8 mouse cellular contexts compared by ENCODE assay signal in genomic region chr9:71879972-71880371, GRCm38 (mm10).
DNase-seq lines count a peak whose midpoint lies in the region; ATAC-seq and TF ChIP-seq lines count a peak whose summit lies in the region.
"Had no signal": no experiment of that assay in that cellular context is flagged by ENCODE, and none has a peak within 500 bp of the region (broad histone marks: within the 10 kb centered on the region; RNA-seq: fewer than 3 reads in every experiment).

No protein-coding gene starts in this region.

- H3K4me2 ChIP-seq in lung, embryonic 14.5 days: no peak overlapping the region
- no peak overlapping the region for H3K4me2 ChIP-seq in embryonic facial prominence, embryonic 15.5 days (replicated peaks)
- no peak overlapping the region for H3K4me2 ChIP-seq in hindbrain, embryonic 16.5 days (ENCODE audit: low read length)

- WGBS in lung, embryonic 14.5 days: 29% methylated on average over 5 of the region's 5 CpGs
- WGBS in embryonic facial prominence, embryonic 15.5 days: 24% methylated on average over 5 of the region's 5 CpGs
- WGBS in hindbrain, embryonic 16.5 days: 14% methylated on average over 5 of the region's 5 CpGs

- 0 out of 2 replicates have a peak, but pooled peaks have one; percentile 10 for ATAC-seq in lung, embryonic 14.5 days (ENCODE audit: insufficient read depth)
- ATAC-seq in embryonic facial prominence, embryonic 15.5 days (ENCODE audit: insufficient number of reproducible peaks, low FRiP score, low TSS enrichment, low read depth): no peak
- ATAC-seq in hindbrain, embryonic 16.5 days: no peak
- no peak for ATAC-seq in monocyte, adult 5-6 weeks (replicated peaks; ENCODE audit: insufficient number of reproducible peaks, low FRiP score, low TSS enrichment, poor library complexity, severe bottlenecking)

- H3K4me1 ChIP-seq in lung, embryonic 14.5 days (ENCODE audit: insufficient read depth): peaks cover 19% of the 10 kb centered on the region
- peaks cover 5% of the 10 kb centered on the region; the same call in 1 of the 2 replicates for H3K4me1 ChIP-seq in embryonic facial prominence, embryonic 15.5 days
- peaks cover 6% of the 10 kb centered on the region for H3K4me1 ChIP-seq in hindbrain, embryonic 16.5 days (ENCODE audit: control insufficient read depth, insufficient read depth, low read depth, low read length)

- no peaks in the 10 kb centered on the region for H3K9me3 ChIP-seq in lung, embryonic 14.5 days (ENCODE audit: low read depth, low read length)
- no peaks in the 10 kb centered on the region for H3K9me3 ChIP-seq in embryonic facial prominence, embryonic 15.5 days (replicated peaks)
- H3K9me3 ChIP-seq in hindbrain, embryonic 16.5 days (ENCODE audit: control insufficient read depth, low read length): no peaks in the 10 kb centered on the region

- no peaks in the 10 kb centered on the region for H3K27me3 ChIP-seq in lung, embryonic 14.5 days (ENCODE audit: insufficient read depth, low read length)
- no peaks in the 10 kb centered on the region for H3K27me3 ChIP-seq in embryonic facial prominence, embryonic 15.5 days
- H3K27me3 ChIP-seq in hindbrain, embryonic 16.5 days (replicated peaks; ENCODE audit: control insufficient read depth, insufficient read depth, low read length): no peaks in the 10 kb centered on the region

- no peak overlapping the region for H3K4me3 ChIP-seq in lung, embryonic 14.5 days (ENCODE audit: low read depth, low read length)
- no peak overlapping the region for H3K4me3 ChIP-seq in embryonic facial prominence, embryonic 15.5 days (replicated peaks)
- H3K4me3 ChIP-seq in hindbrain, embryonic 16.5 days (ENCODE audit: low read length): no peak overlapping the region

- H3K27ac ChIP-seq in lung, embryonic 14.5 days (ENCODE audit: low read depth): peak overlapping the region; percentile 91
- H3K27ac ChIP-seq in embryonic facial prominence, embryonic 15.5 days (replicated peaks): peak overlapping the region; percentile 48; the same call in 1 of the 2 replicates
- peak overlapping the region; percentile 59; the same call in 1 of the 2 replicates for H3K27ac ChIP-seq in hindbrain, embryonic 16.5 days (ENCODE audit: low read depth, low read length)

- H3K36me3 ChIP-seq in lung, embryonic 14.5 days (ENCODE audit: insufficient read depth): peaks cover 51% of the 10 kb centered on the region
- H3K36me3 ChIP-seq in embryonic facial prominence, embryonic 15.5 days: peaks cover 29% of the 10 kb centered on the region
- H3K36me3 ChIP-seq in hindbrain, embryonic 16.5 days (ENCODE audit: control insufficient read depth, insufficient read depth, low read length): 0 out of 2 replicates have a peak, but pooled peaks cover 4% of the 10 kb centered on the region

- H3K9ac ChIP-seq in lung, embryonic 14.5 days: no peak overlapping the region
- no peak overlapping the region for H3K9ac ChIP-seq in embryonic facial prominence, embryonic 15.5 days
- no peak overlapping the region for H3K9ac ChIP-seq in hindbrain, embryonic 16.5 days (ENCODE audit: low read depth, low read length)

- peak; percentile 57 for DNase-seq in lung, embryonic 14.5 days
- no peak for DNase-seq in lung, postnatal 36 days
- DNase-seq in retina, postnatal 1 day: peak; percentile 23
- DNase-seq in adrenal gland, postnatal 10 days: no peak
- DNase-seq: liver had no signal

- no peak for TF ChIP-seq CTCF in lung, embryonic 14.5 days (IDR thresholded peaks at IDR 0.05; ENCODE audit: low read depth)

Comparison
In these comparisons a context has a peak if more than half of its experiments do, and no peak if none do; other contexts are left out.
1. DNase-seq: peak in lung, embryonic 14.5 days (single experiment) and retina, postnatal 1 day (single experiment); none in lung, postnatal 36 days (single experiment) and adrenal gland, postnatal 10 days (single experiment).
2. Peak in every context shown above with its lines, with median percentiles within 50 percentile points of each other: H3K27ac ChIP-seq.